Mouse (Mus musculus) ES-E14 (cell line): Measurements from ENCODE around the gene Hsd17b13.

Experiments
- HCFC1 ChIP-seq: IDR thresholded peaks from 2 replicates; pipeline ENCODE4 v1.6.1; 2012; ENCODE audit warnings: low read length, inconsistent platforms, borderline replicate concordance; ENCODE audit not compliant: insufficient read depth
- ZC3H11A ChIP-seq: IDR thresholded peaks from 2 replicates; pipeline ENCODE4 v1.6.1; 2012; ENCODE audit warnings: low read depth, mild to moderate bottlenecking, inconsistent platforms, low read length, borderline replicate concordance

- no peak for TF ChIP-seq HCFC1
- TF ChIP-seq ZC3H11A, result no peak
Observed at GRCm38 (mm10) chr5:103954638-103955037, 22.6 kb downstream of the Hsd17b13 start.
